Mouse (Mus musculus): ENCODE measurements around the gene Lyrm2.

The Lyrm2 gene

DNA sequence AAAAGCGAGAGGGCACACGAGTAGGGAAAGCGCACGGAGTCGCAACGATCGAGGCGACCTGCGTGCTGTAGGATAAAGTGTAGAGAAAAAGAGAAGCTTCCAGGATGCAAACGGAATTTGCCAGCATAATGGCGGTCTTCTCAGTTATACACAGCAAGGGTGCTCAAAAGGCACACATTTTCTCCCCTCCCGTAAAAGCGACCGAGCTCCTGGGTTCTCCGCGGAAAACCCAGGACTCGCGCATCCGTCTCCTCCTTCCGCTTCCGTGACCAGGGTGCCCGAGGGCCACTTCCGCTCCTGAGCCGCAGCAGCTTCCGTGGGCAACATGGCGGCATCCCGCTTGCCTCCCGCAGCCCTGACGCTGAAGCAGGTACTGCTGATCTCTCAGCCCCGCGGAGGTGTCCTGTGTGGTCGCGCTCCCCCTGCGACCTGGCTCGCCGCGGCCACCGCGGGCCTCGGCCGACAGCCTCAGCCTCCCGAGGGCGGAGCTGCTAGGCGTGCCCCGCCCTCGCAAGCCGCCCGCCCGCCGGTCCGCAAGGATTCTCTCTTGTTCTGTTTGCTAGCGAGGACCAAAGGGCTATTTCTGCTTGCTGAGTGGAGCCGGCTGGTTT, at the start of gene Lyrm2:
TSS of gene Lyrm2 (plus strand) at position 288 of the 611 bp plus-strand sequence.
- DNase-seq (ENCODE audit: extremely low read depth, low read depth) = peak; percentile 65

DNA sequence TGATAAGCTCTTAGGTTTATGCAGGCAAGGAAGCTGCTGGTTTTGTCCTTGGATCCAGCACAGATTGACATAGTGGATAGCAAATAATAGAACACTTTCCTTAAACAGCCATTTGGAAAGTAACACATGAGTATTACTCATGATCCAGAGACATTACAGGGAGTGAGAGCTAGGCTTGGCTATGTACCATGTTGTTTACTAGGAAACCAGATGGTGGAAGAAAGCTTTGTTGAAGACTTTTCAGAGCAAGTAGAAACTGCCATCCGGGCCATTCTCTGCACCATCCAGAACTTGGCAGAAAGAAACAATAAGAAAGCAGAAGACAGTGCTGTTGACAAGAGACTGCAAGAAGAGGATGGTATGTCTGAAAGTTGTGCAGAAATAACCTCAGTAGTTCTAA, 49.3 kb upstream of the Lyrm2 start:
- no peak for DNase-seq (ENCODE audit: extremely low read depth, low read depth)

DNA sequence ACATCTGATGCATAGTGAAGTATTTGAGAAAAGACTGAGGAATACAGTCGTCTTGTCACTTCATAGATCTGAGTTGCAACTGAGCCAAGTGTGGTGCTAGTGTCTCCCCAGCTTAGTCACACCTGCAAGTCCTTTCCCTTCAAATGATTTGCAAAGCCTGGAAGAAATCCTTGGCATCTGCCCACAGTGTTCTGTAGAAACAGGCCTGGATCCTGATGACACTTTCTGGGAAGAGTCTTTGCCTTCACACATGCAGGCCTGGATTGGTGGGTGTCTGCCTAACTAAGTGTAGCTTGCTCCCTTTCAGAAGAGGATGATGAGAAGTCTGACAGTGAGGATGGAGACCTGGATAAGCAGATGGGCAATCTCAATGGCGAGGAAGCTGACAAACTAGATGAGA, 42.6 kb upstream of the Lyrm2 start:
- DNase-seq (ENCODE audit: extremely low read depth, low read depth) = no peak

DNA sequence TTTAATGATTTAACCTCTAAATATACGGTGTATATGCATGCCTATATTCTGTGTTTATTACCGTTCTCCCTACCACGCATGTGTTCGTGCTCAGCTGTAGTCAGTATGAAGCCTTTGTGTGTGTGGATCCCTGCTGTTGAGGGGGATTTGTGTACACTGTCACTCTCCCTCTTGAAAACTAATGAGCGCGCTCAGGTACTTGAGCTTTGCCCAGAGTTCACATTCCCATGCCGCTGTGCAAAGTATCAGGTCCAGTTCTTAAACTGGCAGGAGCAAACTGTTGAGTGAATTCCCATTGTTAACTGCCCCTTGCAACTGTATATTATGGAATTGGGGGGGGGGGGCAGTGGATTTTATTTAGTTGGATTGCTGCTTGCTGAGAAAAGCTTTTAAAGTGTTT, 32.6 kb upstream of the Lyrm2 start:
- no peak for DNase-seq (ENCODE audit: extremely low read depth, low read depth)

DNA sequence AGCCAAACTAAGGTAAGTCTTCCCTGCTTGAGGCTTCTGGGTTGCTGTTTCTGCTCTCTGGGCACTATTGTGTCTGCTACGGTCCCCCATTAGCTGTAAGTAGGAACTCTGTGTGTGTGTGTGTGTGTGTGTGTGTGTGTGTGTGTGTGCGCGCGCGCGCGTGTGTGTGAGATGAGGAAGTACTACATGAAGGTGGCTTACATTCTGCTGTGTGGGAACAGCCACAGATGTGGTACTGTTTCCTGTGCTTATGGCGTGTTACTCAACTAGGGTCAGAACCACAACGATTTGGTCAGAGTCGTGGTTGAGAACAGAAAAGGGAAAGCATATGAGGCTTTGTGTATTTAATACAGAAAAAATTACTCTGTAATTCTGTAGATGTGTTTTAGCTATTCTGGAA, 32.0 kb upstream of the Lyrm2 start:
- DNase-seq (ENCODE audit: extremely low read depth, low read depth) = no peak

DNA sequence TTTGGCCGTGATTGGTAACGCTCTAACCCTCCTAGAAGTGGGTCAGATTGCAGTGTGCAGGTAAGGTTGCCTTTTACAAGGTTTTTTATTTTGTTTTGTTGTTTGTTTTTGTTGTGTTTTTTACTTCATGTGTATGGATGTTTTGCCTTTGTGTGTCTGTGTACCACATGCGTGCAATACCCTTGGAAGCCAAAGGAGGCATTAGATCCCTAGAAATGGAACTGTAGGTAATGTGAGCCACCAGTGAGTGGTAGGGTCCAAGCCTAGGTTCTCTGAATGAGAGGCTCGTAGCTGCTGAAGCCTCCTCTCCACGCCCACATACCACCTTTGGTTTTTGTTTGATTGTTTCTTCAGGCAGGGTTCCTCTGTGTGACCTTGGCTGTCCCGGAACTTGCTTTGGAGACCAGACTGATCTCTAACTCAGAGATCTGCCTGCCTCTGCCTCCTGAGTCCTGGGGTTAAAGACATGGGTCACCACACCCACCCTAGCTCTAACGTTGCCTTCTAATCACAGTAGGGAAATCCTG, 29.7 kb upstream of the Lyrm2 start:
- DNase-seq (ENCODE audit: extremely low read depth, low read depth) = no peak

DNA sequence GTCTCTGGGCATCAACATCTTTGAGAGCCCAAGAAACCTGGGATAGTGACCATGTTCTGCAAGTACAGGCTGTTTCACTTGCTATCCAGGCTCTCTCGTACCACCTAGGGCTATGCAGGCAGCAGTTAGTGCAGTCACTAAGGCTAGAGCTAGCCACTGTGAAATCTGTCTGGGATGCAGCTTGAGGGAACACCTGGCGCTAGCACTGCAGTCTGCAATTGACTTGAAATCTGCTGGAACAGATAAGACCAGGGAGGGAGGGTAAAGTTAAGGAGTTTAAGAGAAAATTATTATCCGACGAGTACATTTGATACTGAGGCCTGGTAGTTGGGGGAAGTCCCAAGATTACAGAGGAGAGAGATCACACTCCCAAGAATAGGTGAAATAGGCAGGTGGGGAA, 20.1 kb upstream of the Lyrm2 start:
- no peak for DNase-seq (ENCODE audit: extremely low read depth, low read depth)

DNA sequence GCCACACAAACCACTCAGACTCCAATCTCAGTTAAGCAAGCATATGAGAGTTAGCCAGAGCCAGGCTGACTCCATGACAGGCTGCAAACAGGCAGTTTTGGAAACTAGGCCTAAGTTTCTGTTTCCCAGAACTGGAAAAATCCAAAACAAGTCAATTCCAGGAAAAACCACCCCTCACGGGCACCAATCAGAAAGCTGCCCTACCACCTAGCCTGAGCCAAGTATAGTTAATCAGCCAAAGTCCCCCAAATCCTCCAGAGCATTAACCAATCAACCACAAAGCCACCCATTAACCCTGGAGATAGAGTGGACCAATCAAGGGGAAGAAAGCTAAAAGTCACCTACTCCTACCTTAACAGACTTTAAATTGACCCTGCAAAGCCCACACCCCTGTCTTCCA, 12.9 kb upstream of the Lyrm2 start:
- DNase-seq (ENCODE audit: extremely low read depth, low read depth) = no peak

DNA sequence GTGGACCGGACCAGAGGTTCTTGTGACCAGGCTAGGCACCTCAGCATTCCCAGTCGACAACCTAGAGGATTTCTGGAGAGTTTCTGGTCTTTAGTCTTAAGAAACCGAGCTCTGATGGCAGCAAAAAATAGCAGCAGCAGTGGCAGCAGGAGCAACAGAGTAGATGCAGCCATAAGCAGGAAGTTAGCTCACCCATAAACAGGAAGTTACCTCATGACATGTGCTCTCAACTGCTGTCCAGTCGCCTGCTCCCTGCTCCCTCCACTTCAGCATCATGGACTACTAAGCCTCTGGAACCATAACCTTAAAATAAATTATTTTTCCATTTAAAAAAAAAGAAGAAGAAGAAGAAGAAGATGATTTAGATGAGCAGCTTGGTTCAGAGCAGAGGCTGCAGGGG, 11.0 kb upstream of the Lyrm2 start:
- DNase-seq (ENCODE audit: extremely low read depth, low read depth) = no peak

DNA sequence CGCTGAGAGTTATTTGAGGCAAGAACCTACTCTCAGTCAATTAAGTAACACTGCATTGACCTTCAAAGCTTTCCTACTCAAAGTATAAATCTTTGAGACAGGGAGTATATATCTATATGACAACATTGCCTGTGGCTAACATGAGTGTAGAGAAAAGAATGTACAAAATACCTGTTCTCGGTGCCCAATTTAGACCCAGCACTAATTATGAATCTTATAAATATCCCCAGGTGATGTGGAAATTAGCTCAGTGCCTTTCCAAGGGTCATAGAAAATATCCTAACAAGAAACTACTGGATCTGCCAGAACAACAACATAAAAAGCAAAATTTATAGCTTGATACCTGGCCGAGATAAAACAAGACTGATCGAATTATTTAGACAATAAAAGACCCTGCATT, 1.1 kb upstream of the Lyrm2 start:
- DNase-seq (ENCODE audit: extremely low read depth, low read depth) = no peak

DNA sequence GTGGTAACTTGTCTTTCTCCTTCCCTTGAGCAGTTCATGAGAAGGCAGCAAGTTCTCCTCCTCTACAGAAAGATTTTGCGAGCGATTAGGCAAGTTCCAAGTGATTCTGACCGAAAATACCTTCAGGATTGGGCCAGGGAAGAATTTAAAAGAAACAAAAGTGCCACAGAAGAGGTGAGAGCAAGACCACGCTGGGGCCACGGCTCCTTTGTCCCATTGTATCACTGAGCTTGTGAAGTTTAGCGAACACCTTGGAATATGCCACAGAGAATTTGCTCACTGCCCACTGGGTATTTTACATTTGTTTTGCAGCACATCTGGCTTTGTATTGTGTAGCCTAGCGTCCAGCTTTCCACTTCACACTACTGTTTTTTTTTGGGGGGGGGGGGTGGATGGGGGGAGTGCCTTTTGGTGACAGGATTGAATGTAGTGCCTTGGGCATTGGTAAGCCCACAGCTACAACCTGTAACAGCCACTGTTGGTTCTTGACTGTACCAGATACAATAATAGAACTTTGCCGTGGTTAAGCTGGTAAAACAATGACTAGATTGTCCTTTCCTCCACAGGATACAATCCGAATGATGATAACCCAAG, 621 bp downstream of the Lyrm2 start:
- peak; percentile 9 for DNase-seq (ENCODE audit: extremely low read depth, low read depth)

DNA sequence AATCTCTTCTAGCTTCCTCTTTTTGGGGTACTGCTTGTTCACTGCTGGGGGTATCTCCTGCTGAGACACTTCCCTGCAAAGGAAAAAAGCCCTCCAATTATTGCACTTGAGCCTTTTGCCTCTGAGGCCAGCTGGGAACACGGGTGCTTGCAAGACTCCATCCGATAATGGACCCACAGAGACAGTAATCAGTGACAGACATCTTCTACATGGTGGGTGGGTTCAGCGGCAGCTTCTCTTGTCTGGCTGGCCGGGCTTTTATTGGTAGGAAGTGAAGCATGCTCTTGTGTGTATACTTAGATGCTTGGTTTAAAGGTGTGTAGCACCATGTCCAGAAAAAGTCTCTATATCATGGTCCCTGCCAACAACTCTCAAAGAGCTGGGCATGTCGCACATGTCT, 17.4 kb downstream of the Lyrm2 start:
- DNase-seq (ENCODE audit: extremely low read depth, low read depth) = no peak

DNA sequence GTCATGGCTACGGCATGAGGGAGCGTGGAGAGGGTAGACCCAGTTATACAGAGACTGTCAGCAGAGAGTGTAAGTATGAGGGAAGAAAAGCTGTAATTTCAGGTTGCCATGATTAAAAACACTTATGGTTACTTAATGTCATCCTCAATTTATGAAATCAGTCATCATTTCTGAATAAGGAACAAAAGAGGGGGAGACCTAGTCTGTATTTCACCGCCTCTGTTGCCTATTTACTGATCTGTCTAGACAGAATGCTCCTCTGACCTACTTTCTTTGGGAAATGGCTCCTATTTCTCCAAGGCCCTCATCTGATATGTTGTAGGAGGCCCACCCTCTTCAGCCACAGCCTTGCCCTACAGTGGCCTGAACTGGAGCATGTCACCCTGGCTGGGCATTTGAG, 20.6 kb downstream of the Lyrm2 start:
- DNase-seq (ENCODE audit: extremely low read depth, low read depth) = no peak

DNA sequence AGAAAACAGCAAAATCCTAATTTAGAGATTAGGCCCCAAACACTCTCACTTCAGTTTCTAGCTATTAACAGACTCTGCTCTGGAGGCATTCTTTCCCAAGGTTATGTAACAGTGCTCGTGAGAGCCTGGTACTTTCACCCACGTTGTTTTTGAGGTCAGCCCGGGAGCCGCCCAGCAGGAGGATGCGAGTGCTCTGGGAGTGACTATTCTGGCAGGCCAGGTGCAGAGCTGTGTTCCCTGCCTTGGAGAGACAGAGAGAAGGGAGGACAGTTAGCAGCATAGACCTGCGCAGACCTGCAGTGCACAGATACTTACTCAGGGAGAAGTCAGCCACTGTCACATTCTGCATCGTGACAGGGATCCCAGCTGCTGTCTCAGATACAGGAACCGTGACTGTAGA, 24.2 kb downstream of the Lyrm2 start:
- DNase-seq (ENCODE audit: extremely low read depth, low read depth) = no peak

DNA sequence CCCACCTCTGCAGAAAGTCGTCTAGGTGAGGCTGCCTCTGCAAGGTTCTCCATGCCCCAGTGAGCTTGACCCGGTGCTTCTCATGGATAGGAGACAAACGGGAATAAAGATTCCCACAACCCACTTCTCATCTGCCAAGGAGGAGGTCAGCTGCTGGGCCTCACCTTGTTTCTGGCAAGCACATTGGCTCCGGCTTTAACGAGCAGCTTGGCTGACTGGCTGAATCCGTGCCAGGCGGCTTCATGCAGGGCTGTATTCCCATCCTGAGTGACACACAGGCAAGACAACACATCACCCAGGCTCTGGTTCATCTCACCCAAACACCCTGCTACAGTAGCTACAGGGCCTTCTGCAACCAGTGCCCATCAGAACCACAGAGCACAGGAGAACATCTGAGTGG, 26.9 kb downstream of the Lyrm2 start:
- DNase-seq (ENCODE audit: extremely low read depth, low read depth) = no peak

DNA sequence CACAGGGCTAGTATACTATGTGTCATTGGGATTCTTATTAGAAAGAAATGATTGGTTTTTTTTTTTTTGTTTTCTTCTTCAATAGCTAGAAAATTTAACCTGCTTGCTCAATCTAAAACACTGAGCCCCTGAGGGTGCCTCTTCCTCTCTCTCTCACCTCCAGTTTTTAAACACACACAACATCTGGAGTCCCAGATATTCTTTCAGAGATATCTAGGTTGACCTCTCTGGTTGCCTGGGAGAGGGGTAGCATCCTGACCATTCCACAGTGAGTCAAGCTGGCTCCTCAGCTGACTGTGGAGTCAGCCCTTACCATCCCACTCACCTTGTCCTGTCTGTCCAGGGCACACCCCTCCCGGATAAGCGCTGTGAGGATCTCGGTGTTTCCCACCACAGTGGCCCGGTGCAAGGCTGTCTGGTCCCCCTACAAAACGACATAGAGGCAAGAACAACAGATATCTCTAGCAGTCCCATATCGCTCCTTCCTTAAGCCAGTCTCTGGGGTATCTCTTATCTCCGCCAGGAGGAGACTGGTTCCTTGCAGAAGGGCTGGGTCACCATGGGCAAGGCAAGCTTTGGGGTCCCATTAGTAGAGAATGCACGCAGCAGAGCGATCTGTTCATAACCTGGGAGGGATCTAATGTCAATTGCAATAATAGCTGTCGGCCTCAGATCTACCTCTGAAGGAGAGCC, 28.5 kb downstream of the Lyrm2 start:
- no peak for DNase-seq (ENCODE audit: extremely low read depth, low read depth)

DNA sequence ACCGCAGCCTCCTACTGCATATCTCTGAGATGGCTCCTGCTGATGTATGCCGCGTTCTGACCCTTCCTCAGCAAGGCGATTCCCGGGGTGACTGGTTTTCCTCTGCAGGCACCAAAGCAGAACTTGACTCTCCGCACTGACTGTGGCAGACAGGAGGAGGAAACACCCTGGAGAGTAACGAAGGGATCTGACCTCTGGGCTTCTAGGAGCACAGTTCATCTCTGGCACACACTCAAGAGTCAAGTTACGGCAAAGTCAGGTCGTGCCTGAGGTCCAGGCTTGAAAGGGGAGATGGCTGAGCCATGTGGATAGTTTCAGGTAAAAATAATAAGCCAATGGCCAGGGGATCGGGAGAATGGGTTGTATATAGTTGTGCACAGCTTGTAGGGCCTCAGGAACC, 29.3 kb downstream of the Lyrm2 start:
- DNase-seq (ENCODE audit: extremely low read depth, low read depth) = no peak

DNA sequence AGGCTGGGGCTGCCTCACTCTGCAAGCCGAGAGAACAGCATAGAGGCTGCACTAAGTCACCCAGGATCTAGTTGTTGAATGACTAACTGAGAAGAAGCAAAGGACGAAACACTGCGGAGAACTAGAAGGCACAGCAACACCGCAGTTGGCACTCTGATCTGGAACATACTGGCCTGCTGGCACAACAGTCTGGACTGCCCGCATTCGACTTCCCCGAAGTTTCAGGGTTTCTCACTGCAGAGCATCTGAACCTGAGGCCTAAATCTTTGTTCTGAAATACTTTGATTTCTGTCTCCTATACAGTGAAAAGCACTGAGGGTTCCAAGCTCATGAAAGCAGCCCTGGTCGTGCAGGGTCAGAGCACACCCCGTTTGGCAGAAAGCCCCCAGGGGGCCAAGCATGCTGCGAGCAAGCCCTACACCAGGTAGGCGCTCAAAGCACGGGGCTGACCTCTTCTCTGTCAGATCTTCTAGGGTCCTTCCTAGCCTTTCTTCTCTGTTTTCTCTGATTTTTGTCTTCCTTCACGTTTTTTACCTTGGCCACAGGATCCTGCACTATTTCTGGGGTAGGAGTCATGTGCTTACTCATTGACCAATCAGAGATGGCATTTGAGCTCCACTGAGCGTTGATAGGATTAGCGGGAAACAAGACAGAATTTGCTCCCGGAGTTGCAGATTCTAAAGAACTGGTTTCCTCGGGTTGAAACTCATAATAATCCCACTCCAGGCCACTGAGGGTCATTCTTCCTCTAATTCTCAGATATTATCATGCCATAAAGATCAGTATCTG, 33.6 kb downstream of the Lyrm2 start:
- DNase-seq (ENCODE audit: extremely low read depth, low read depth) = peak; percentile 75

DNA sequence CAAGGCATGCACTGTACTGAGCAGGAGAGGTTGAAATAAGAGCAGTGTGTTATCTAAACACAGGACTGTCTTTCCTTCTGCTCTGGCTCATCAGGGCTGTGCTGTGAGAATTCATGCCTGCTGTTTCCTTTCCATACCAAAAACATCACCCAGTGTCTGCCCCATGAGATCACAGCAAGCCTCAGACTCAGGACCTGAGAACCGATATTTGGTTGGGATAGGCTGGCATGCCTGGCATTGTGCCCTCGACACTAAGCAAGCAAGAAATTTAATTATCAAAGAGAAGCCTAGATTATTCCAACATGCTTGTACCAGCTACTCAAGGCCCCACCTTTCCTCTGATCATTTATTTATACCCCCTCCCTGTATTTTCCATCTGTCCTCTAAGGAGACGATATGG, 34.5 kb downstream of the Lyrm2 start:
- DNase-seq (ENCODE audit: extremely low read depth, low read depth) = no peak

DNA sequence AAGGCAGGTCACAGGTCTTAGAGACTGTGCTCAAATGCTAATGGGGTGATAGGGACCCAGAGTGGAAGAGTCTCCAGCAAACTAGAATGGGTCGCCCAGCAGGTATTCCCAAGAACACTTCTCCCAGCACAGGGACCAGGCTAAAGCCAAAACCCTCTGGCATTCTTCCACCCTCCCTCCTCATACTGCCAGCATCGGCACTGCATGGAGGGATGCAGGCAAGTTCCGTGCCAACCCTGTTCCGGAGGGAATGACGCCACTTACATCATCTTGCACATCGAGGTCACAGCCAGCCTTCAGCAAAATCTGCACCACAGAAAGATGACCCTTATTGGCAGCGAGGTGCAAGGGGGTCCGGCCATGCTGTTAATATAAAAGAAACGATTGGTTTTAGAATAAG, 36.0 kb downstream of the Lyrm2 start:
- DNase-seq (ENCODE audit: extremely low read depth, low read depth) = no peak

DNA sequence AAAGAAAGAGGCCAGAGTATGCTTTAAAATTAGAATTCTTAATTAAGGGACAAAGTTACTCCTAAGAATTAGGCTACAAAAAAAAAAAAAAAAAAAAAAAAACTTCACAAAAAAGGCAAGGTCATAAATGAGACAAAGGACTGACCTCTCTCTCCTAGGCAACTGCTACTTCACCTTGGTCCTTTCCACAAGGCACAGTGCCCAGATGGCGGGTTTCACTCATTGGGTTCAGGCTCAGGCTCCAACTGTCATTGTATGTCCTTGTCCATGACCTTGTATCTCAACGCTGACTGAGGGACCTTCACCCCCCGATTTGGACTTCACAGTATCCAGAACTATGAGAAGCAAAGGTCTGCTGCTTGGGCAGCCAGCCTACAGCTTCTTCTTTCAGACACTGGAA, 38.3 kb downstream of the Lyrm2 start:
- DNase-seq (ENCODE audit: extremely low read depth, low read depth) = no peak
